Mouse (Mus musculus) lung, embryonic 14.5 days (tissue): Measurements from ENCODE around the gene Usp21. TPM values are rescaled to one million over a fixed set of nuclear protein-coding genes. Genes with fewer than 3 reads are reported as not detected.
A peak's percentile ranks its signal among the peaks of the same experiment; 100 is the strongest.

Source experiments
- ATAC-seq: fragments of 200-750 bp; cut with Nextera tagmentation; 2 replicates; pipeline ENCODE4 v1.8.0; 2017; ENCODE audit warnings: mild to moderate bottlenecking, moderate TSS enrichment, moderate library complexity; ENCODE audit not compliant: insufficient read depth
- DNase-seq: peaks from one replicate; pipeline ENCODE4 v3.0.0-alpha.2; 2015
- H3K27ac ChIP-seq: fragments of 300-500 bp; sonication (generic); 2 replicates; pipeline ENCODE4 v1.5.1; 2014; ENCODE audit warnings: low read depth, mild to moderate bottlenecking, moderate library complexity
- H3K27me3 ChIP-seq: fragments of 300-500 bp; sonication (generic); 2 replicates; pipeline ENCODE4 v1.6.1; 2014; ENCODE audit warnings: low read length, control low read depth; ENCODE audit not compliant: insufficient read depth
- H3K36me3 ChIP-seq: fragments of 300-500 bp; sonication (generic); 2 replicates; pipeline ENCODE4 v1.6.1; 2014; ENCODE audit warnings: control low read depth; ENCODE audit not compliant: insufficient read depth
- H3K4me1 ChIP-seq: fragments of 300-500 bp; sonication (generic); 2 replicates; pipeline ENCODE4 v1.6.1; 2014; ENCODE audit warnings: antibody characterized with exemption, control low read depth; ENCODE audit not compliant: insufficient read depth
- H3K4me2 ChIP-seq: fragments of 300-500 bp; sonication (generic); 2 replicates; pipeline ENCODE4 v1.6.1; 2014; ENCODE audit warnings: mild to moderate bottlenecking
- H3K4me3 ChIP-seq: fragments of 300-500 bp; sonication (generic); 2 replicates; pipeline ENCODE4 v1.5.1; 2014; ENCODE audit warnings: low read depth, low read length
- H3K9ac ChIP-seq: fragments of 300-500 bp; sonication (generic); 2 replicates; pipeline ENCODE4 v1.6.1; 2014
- H3K9me3 ChIP-seq: fragments of 300-500 bp; sonication (generic); 2 replicates; pipeline ENCODE4 v1.6.1; 2016; ENCODE audit warnings: low read depth, low read length, control low read depth
- CTCF ChIP-seq: IDR thresholded peaks from 2 replicates; pipeline ENCODE4 v1.5.1; 2016; ENCODE audit warnings: antibody characterized with exemption, low read depth
- WGBS: fragments of 180-500 bp; shearing (Covaris S2); extraction: QIAGEN DNeasy Blood & Tissue Kit; methylation state at CpG from one replicate; pipeline ENCODE4 v1.1.7; 2014; 5-methylcytosine and 5-hydroxymethylcytosine counted together
- polyA plus RNA-seq: library from polyadenylated mRNA; unstranded; fragments of >200 nt; fragmentation: Nextera tagmentation; extraction: Ambion mirVana; gene quantifications from 2 replicates; pipeline ENCODE4 v1.2.1, GENCODE M21; 2014

The Usp21 gene
- polyA plus RNA-seq, 1 experiment from 2014 or later: 86.0 TPM

DNA sequence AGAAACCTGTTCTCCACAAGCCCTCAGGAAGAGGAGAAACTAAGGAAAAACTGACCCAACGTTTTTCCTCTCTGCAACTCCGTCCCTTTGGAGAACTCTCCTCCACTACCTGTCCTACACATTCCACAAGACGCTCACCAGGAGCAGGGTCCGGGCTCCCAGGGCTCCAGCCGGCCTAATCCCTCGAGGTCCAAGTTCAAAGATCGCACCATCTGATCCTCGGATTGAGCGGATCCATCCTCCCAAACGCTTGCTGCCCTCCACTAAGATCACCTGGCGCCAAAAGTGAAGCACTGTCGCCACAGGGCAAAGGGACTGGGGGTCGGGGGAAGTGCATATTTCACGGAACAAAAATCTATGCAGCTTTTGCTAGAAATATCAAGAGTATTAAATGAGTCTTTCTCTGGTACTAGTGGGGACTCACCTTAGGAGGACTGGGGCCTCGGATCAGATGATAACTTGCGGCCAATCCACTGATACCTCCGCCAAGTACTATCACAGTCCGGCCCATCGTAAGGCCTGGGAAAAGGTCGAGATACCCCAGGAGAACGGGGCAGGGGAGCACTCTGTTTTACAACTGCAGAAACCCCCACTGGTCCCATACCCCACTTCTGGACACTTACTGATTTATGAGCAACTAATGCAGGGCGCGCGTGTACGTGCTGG, 7.4 kb downstream of the Usp21 start:
- DNase-seq: no peak
- Histone ChIP-seq H3K4me2 (peak overlapping the region; percentile 94), H3K4me3 (peak overlapping the region; percentile 76), H3K27me3 (no peaks in the 10 kb centered on the region), H3K9ac (peak overlapping the region; percentile 86), H3K4me1 (no peaks in the 10 kb centered on the region), H3K36me3 (peaks cover 66% of the 10 kb centered on the region), H3K9me3 (no peaks in the 10 kb centered on the region), H3K27ac (peak overlapping the region; percentile 40; the same call in 1 of the 2 replicates)
- TF ChIP-seq CTCF: no peak
- peak; percentile 18 for ATAC-seq
- under 1% methylated on average over 25 of the region's 25 CpGs for WGBS

DNA sequence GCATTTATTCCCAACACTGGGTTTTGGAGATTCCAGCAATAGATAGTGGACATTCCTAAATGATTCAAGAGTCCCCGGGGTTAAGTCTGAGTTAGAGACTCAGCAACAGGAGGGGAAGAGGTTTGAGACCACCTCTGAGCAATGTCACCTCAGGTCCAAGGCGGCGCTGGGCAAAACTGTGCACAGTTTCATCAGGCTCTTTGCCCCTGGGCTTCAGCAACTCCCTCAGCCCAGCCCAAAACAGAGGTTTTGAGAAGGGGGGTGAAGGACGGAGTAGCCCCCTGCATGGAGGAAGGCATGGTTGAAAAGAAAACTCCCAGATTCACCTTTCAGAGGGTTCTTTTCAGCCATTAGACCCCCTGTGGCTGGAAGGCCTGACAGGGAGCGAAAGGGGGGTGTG, 8.1 kb downstream of the Usp21 start:
- no peak overlapping the region for H3K27ac ChIP-seq
- H3K36me3 ChIP-seq: peaks cover 66% of the 10 kb centered on the region
- H3K4me3 ChIP-seq: peak overlapping the region; percentile 76
- H3K9me3 ChIP-seq: no peaks in the 10 kb centered on the region
- ATAC-seq: no peak
- no peaks in the 10 kb centered on the region for H3K4me1 ChIP-seq
- peak overlapping the region; percentile 86 for H3K9ac ChIP-seq
- no peak for TF ChIP-seq CTCF
- no peaks in the 10 kb centered on the region for H3K27me3 ChIP-seq
- peak overlapping the region; percentile 94 for H3K4me2 ChIP-seq
- DNase-seq: no peak
- 53% methylated on average over 5 of the region's 5 CpGs for WGBS

DNA sequence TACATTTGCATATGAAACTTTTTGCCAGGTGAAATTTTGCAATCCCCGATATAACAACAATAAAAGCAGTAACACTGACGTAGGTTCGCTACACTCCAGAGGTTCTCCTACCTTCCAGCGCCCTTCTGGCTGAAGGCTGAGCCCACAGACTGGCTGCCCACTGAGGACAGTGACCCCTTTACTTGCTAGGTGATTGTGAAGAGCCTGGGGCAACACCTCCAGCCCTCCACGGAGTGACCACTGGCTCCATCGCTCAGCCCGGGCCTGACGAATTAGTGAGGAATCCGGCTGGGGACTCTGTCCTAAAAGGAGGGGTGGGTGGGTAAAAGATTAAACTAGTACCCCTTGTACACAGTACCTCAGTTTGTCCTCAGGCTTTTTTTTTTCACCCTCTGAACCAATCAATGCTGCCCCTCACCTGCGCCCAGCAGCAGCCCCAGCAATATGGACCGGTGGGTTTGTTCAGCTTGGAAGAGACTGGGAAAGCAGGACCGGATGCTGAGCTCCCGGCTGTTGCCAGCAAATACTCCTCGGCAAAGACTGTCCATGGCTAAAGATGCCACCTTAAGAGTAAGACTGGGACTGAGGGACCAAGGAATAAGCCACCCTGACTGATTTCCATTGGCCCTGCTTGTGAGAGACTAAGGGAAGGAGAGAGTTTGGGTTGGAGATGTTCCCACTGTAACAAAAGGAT, 8.6 kb downstream of the Usp21 start:
- no peak for DNase-seq

DNA sequence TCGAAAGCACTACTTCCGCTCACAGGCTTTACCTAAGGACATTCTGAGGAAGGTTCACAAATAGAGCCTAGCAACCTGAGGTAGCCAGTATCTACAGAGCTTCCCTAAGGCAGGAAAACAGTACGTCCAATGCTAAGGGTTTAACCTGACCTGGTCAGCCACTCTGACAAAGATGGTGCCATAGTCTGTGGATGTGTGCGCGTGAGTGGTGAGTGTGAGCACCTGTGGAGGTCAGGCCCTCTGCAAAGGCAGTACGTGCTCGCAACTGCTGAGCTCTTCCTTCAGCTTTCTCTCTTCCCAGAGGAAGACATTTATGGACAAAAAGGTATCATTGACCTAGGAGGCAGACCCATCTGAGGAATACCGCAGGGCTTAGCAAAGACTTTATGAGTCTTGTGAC, 9.4 kb downstream of the Usp21 start:
- Histone ChIP-seq H3K9ac (no peak overlapping the region), H3K4me3 (no peak overlapping the region), H3K27me3 (no peaks in the 10 kb centered on the region), H3K9me3 (no peaks in the 10 kb centered on the region), H3K27ac (no peak overlapping the region), H3K36me3 (peaks cover 67% of the 10 kb centered on the region), H3K4me2 (no peak overlapping the region), H3K4me1 (no peaks in the 10 kb centered on the region)
- WGBS: 89% methylated on average over 8 of the region's 8 CpGs
- no peak for TF ChIP-seq CTCF
- ATAC-seq (no peak), DNase-seq (no peak)

More for the DNA sequence above, 8.6 kb downstream of the Usp21 start:
- Histone ChIP-seq H3K4me1 (no peaks in the 10 kb centered on the region), H3K36me3 (peaks cover 66% of the 10 kb centered on the region), H3K4me3 (peak overlapping the region; percentile 76), H3K27ac (no peak overlapping the region), H3K9me3 (no peaks in the 10 kb centered on the region), H3K4me2 (peak overlapping the region; percentile 94), H3K9ac (peak overlapping the region; percentile 86; the same call in 1 of the 2 replicates), H3K27me3 (no peaks in the 10 kb centered on the region)
- ATAC-seq: no peak
- WGBS: 88% methylated on average over 14 of the region's 14 CpGs
- TF ChIP-seq CTCF: no peak

DNA sequence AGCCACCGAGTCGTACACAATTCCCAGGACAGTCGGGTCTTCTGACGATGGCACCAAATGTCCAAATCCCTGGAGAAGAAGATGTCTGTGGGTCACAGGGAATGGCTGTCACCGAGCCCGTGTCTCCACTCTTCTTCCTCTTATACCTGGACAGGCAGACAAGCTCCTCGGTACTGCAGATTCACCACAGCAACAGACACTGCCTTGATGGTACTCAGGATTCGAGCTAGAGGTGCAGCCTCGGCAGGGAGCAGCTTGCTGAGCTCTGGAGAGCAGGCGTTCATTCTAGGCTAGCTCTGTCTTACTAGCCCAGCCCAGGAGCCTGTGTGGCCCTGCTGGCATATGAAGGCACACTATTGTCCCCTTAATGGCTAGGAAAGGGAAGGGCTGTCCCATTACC, 10.1 kb downstream of the Usp21 start:
- DNase-seq (no peak), ATAC-seq (no peak)
- Histone ChIP-seq H3K27ac (no peak overlapping the region), H3K9ac (no peak overlapping the region), H3K36me3 (peaks cover 67% of the 10 kb centered on the region), H3K9me3 (no peaks in the 10 kb centered on the region), H3K27me3 (no peaks in the 10 kb centered on the region), H3K4me1 (no peaks in the 10 kb centered on the region), H3K4me2 (no peak overlapping the region), H3K4me3 (no peak overlapping the region)
- no peak for TF ChIP-seq CTCF
- 80% methylated on average over 10 of the region's 10 CpGs for WGBS

DNA sequence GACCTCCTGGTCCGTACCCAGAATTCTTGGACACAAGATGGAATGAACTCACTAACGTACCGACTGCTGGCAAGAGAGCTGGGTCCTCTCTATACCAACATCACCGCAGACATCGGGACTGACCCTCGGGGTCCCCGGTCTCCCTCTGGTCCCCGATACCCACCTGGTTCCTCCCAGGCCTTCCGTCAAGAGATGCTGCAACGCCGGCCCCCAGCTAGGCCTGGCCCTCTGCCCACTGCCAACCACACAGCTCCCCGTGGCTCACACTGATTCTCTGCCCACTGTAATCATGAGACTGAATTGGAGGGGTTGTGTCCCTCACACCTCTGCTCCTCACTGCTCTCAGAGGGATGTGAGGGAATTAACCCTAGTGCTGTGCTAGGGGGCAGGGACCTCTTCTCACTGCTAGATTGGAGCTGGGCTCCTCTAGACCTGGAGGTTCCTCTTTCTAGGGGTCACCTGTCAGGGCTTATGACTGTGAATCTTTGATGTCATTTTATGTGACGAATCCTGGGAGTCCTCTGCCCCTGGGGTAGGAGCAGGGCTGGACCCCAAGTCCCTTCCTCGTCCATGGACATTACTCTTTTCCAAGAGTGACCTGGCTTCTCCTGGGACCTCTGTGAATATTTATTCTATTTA, 11.6 kb downstream of the Usp21 start:
- Histone ChIP-seq H3K4me3 (no peak overlapping the region), H3K27me3 (no peaks in the 10 kb centered on the region), H3K9me3 (no peaks in the 10 kb centered on the region), H3K4me2 (no peak overlapping the region), H3K9ac (no peak overlapping the region), H3K4me1 (no peaks in the 10 kb centered on the region; the same call in 1 of the 2 replicates), H3K27ac (no peak overlapping the region), H3K36me3 (peaks cover 68% of the 10 kb centered on the region)
- ATAC-seq: no peak
- no peak for TF ChIP-seq CTCF
- no peak for DNase-seq
- 89% methylated on average over 14 of the region's 14 CpGs for WGBS

DNA sequence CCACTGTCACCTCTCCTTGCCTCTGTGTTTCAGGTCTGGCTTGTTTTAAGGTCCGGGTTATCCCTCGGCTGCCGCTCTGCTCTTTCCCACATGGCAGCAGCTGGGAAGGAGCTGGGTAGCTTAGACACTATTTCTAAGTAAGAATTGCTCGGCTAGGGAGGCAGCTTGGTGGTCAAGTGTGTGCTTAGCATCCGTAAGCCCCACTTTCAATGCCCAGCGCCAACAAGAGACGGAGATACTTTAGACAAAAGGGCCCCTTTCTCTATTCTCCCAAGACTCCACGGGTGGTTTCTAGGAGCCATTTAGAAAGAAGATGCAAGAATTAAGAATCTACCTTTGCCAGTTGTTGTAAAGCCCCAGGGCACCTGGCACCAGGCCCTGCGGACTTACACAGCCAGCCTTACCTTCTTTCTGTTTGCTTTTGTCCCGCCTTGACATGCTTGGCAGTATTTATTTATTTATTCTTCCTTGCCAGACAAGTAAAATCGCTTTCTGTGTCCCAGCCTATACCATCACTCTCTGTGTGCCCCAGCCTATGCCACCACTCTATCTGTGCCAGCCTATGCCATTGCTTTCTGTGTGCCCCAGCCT, 12.6 kb downstream of the Usp21 start:
- Histone ChIP-seq H3K9ac (no peak overlapping the region), H3K27ac (no peak overlapping the region), H3K9me3 (no peaks in the 10 kb centered on the region), H3K27me3 (no peaks in the 10 kb centered on the region), H3K4me1 (no peaks in the 10 kb centered on the region; the same call in 1 of the 2 replicates), H3K4me3 (no peak overlapping the region), H3K4me2 (no peak overlapping the region), H3K36me3 (peaks cover 68% of the 10 kb centered on the region)
- DNase-seq: no peak
- ATAC-seq: no peak
- WGBS: 73% methylated on average over 11 of the region's 11 CpGs
- TF ChIP-seq CTCF: no peak
